Mouse (Mus musculus) C2C12 (cell line): ENCODE measurements around the gene Slc39a11.

Experiments
- CTCF ChIP-seq: IDR thresholded peaks from one replicate; pipeline ENCODE4 v1.5.1; 2011; ENCODE audit not compliant: control insufficient read depth, insufficient read depth, insufficient read length
- MAX ChIP-seq: IDR thresholded peaks from one replicate; pipeline ENCODE4 v1.6.1; 2011; ENCODE audit warnings: mild to moderate bottlenecking, control low read depth
- MYOG ChIP-seq: IDR thresholded peaks from one replicate; pipeline ENCODE4 v1.6.1; 2011; ENCODE audit not compliant: control insufficient read depth, insufficient read length; ENCODE audit errors: extremely low read depth

GRCm38 (mm10) chr11:113661835-113662351 lies 12.0 kb upstream of the Slc39a11 start:
- no peak for TF ChIP-seq MAX
- no peak for TF ChIP-seq CTCF
- TF ChIP-seq MYOG = no peak
